Mouse (Mus musculus): Measurements from ENCODE around the gene Vegfa. TPM values are rescaled to one million over a fixed set of nuclear protein-coding genes. Genes with fewer than 3 reads are reported as not detected.
"Not testable (repeated sequence)": the region's sequence is repeated elsewhere in the genome, so short reads cannot be mapped to it uniquely, and the experiment has no call there.

Vegfa gene
- polyA plus RNA-seq, 1 experiment from 2014 or later: 4.6 TPM

GRCm38 (mm10) chr17:45994281-45994817, 37.8 kb downstream of the Vegfa start:
- WGBS: 67% methylated on average over 11 of the region's 11 CpGs
- no peak for DNase-seq (ENCODE audit: low spot score)
- H3K4me2 ChIP-seq: no peak overlapping the region
- no peaks in the 10 kb centered on the region for H3K4me1 ChIP-seq (replicated peaks; ENCODE audit: control insufficient read depth, insufficient read depth, low read length)
- H3K9ac ChIP-seq (ENCODE audit: low read depth, low read length): no peak overlapping the region
- no peak overlapping the region for H3K4me3 ChIP-seq (ENCODE audit: low read depth, low read length)
- no peak overlapping the region for H3K27ac ChIP-seq (ENCODE audit: low read depth, low read length)
- no peak; the same call in 1 of the 2 replicates for ATAC-seq (replicated peaks; ENCODE audit: low FRiP score)
- H3K27me3 ChIP-seq (replicated peaks; ENCODE audit: control insufficient read depth, insufficient read depth, low read length): no peaks in the 10 kb centered on the region; the same call in 1 of the 2 replicates
- H3K36me3 ChIP-seq (ENCODE audit: control insufficient read depth, insufficient read depth, low read length): no peaks in the 10 kb centered on the region
- no peaks in the 10 kb centered on the region for H3K9me3 ChIP-seq (ENCODE audit: control insufficient read depth, low read length)

GRCm38 (mm10) chr17:45986915-45987314, 45.3 kb downstream of the Vegfa start:
- H3K27ac ChIP-seq (ENCODE audit: low read depth, low read length): no peak overlapping the region
- no peak overlapping the region for H3K4me2 ChIP-seq
- 79% methylated on average over 3 of the region's 3 CpGs for WGBS
- H3K4me3 ChIP-seq (ENCODE audit: low read depth, low read length): no peak overlapping the region
- DNase-seq (ENCODE audit: low spot score): no peak
- H3K9me3 ChIP-seq (ENCODE audit: control insufficient read depth, low read length): no peaks in the 10 kb centered on the region
- no peaks in the 10 kb centered on the region for H3K36me3 ChIP-seq (ENCODE audit: control insufficient read depth, insufficient read depth, low read length)
- ATAC-seq (replicated peaks; ENCODE audit: low FRiP score): no peak
- no peak overlapping the region for H3K9ac ChIP-seq (ENCODE audit: low read depth, low read length)
- H3K27me3 ChIP-seq (replicated peaks; ENCODE audit: control insufficient read depth, insufficient read depth, low read length): no peaks in the 10 kb centered on the region
- H3K4me1 ChIP-seq (replicated peaks; ENCODE audit: control insufficient read depth, insufficient read depth, low read length): no peaks in the 10 kb centered on the region

- no peaks in the 10 kb centered on the region for H3K36me3 ChIP-seq (ENCODE audit: control insufficient read depth, insufficient read depth, low read length)
- ATAC-seq (replicated peaks; ENCODE audit: low FRiP score) (no peak), DNase-seq (ENCODE audit: low spot score) (no peak)
- no peaks in the 10 kb centered on the region for H3K27me3 ChIP-seq (replicated peaks; ENCODE audit: control insufficient read depth, insufficient read depth, low read length)
- H3K4me2 ChIP-seq: no peak overlapping the region
- H3K4me3 ChIP-seq (ENCODE audit: low read depth, low read length): no peak overlapping the region
- H3K9me3 ChIP-seq (ENCODE audit: control insufficient read depth, low read length): no peaks in the 10 kb centered on the region
- no peak overlapping the region for H3K9ac ChIP-seq (ENCODE audit: low read depth, low read length)
- no peak overlapping the region for H3K27ac ChIP-seq (ENCODE audit: low read depth, low read length)
- H3K4me1 ChIP-seq (replicated peaks; ENCODE audit: control insufficient read depth, insufficient read depth, low read length): no peaks in the 10 kb centered on the region
- WGBS: 84% methylated on average over 6 of the region's 6 CpGs
Observed at GRCm38 (mm10) chr17:45986374-45986773, 45.8 kb downstream of the Vegfa start.

GRCm38 (mm10) chr17:45983185-45983584, 49.0 kb downstream of the Vegfa start:
- not testable (repeated sequence) for H3K27me3 ChIP-seq (replicated peaks; ENCODE audit: control insufficient read depth, insufficient read depth, low read length); ATAC-seq (replicated peaks; ENCODE audit: low FRiP score); DNase-seq (ENCODE audit: low spot score); H3K36me3 ChIP-seq (ENCODE audit: control insufficient read depth, insufficient read depth, low read length); H3K4me1 ChIP-seq (replicated peaks; ENCODE audit: control insufficient read depth, insufficient read depth, low read length); H3K9ac ChIP-seq (ENCODE audit: low read depth, low read length); H3K4me3 ChIP-seq (ENCODE audit: low read depth, low read length); H3K27ac ChIP-seq (ENCODE audit: low read depth, low read length); H3K4me2 ChIP-seq; H3K9me3 ChIP-seq (ENCODE audit: control insufficient read depth, low read length)
- WGBS: 77% methylated on average over 1 of the region's 1 CpGs

- Histone ChIP-seq H3K27me3 (replicated peaks; ENCODE audit: control insufficient read depth, insufficient read depth, low read length) (no peaks in the 10 kb centered on the region), H3K27ac (ENCODE audit: low read depth, low read length) (no peak overlapping the region), H3K4me3 (ENCODE audit: low read depth, low read length) (no peak overlapping the region), H3K9ac (ENCODE audit: low read depth, low read length) (no peak overlapping the region), H3K4me1 (replicated peaks; ENCODE audit: control insufficient read depth, insufficient read depth, low read length) (no peaks in the 10 kb centered on the region), H3K4me2 (no peak overlapping the region), H3K36me3 (ENCODE audit: control insufficient read depth, insufficient read depth, low read length) (no peaks in the 10 kb centered on the region), H3K9me3 (ENCODE audit: control insufficient read depth, low read length) (no peaks in the 10 kb centered on the region)
- WGBS: 63% methylated on average over 1 of the region's 1 CpGs
- DNase-seq (ENCODE audit: low spot score) (no peak), ATAC-seq (replicated peaks; ENCODE audit: low FRiP score) (no peak)
Observed at GRCm38 (mm10) chr17:45981841-45982240, 50.3 kb downstream of the Vegfa start.

- H3K4me1 ChIP-seq (replicated peaks; ENCODE audit: control insufficient read depth, insufficient read depth, low read length): 0 out of 2 replicates have a peak, but pooled peaks cover 2% of the 10 kb centered on the region
- DNase-seq (ENCODE audit: low spot score) (no peak), ATAC-seq (replicated peaks; ENCODE audit: low FRiP score) (no peak)
- H3K4me3 ChIP-seq (ENCODE audit: low read depth, low read length): no peak overlapping the region
- no peaks in the 10 kb centered on the region for H3K9me3 ChIP-seq (ENCODE audit: control insufficient read depth, low read length)
- no peaks in the 10 kb centered on the region for H3K36me3 ChIP-seq (ENCODE audit: control insufficient read depth, insufficient read depth, low read length)
- H3K27me3 ChIP-seq (replicated peaks; ENCODE audit: control insufficient read depth, insufficient read depth, low read length): no peaks in the 10 kb centered on the region
- H3K4me2 ChIP-seq: no peak overlapping the region
- H3K9ac ChIP-seq (ENCODE audit: low read depth, low read length): no peak overlapping the region
- 65% methylated on average over 10 of the region's 10 CpGs for WGBS
- H3K27ac ChIP-seq (ENCODE audit: low read depth, low read length): no peak overlapping the region
Observed at GRCm38 (mm10) chr17:45979025-45979805, 53.0 kb downstream of the Vegfa start.

- no peak for DNase-seq (ENCODE audit: low spot score)
Observed at GRCm38 (mm10) chr17:45974461-45974860, 57.7 kb downstream of the Vegfa start.

GRCm38 (mm10) chr17:45973214-45973613, 59.0 kb downstream of the Vegfa start:
- H3K9me3 ChIP-seq (ENCODE audit: control insufficient read depth, low read length): no peaks in the 10 kb centered on the region
- H3K4me1 ChIP-seq (replicated peaks; ENCODE audit: control insufficient read depth, insufficient read depth, low read length): peaks cover 30% of the 10 kb centered on the region
- no peak overlapping the region for H3K4me3 ChIP-seq (ENCODE audit: low read depth, low read length)
- peak overlapping the region; percentile 30; the same call in 1 of the 2 replicates for H3K27ac ChIP-seq (ENCODE audit: low read depth, low read length)
- no peaks in the 10 kb centered on the region for H3K36me3 ChIP-seq (ENCODE audit: control insufficient read depth, insufficient read depth, low read length)
- peak; percentile 68 for ATAC-seq (replicated peaks; ENCODE audit: low FRiP score)
- no peak overlapping the region for H3K9ac ChIP-seq (ENCODE audit: low read depth, low read length)
- no peak for DNase-seq (ENCODE audit: low spot score)
- H3K27me3 ChIP-seq (replicated peaks; ENCODE audit: control insufficient read depth, insufficient read depth, low read length): no peaks in the 10 kb centered on the region
- H3K4me2 ChIP-seq: peak overlapping the region; percentile 11; the same call in 1 of the 2 replicates
- 38% methylated on average over 7 of the region's 7 CpGs for WGBS

More at GRCm38 (mm10) chr17:45974461-45974860, 57.7 kb downstream of the Vegfa start:
- no peaks in the 10 kb centered on the region for H3K36me3 ChIP-seq (ENCODE audit: control insufficient read depth, insufficient read depth, low read length)
- WGBS: 37% methylated on average over 7 of the region's 7 CpGs
- no peak for ATAC-seq (replicated peaks; ENCODE audit: low FRiP score)
- no peaks in the 10 kb centered on the region for H3K9me3 ChIP-seq (ENCODE audit: control insufficient read depth, low read length)
- 0 out of 2 replicates have a peak overlapping the region, but pooled peaks have one; percentile 13 for H3K27ac ChIP-seq (ENCODE audit: low read depth, low read length)
- no peaks in the 10 kb centered on the region for H3K27me3 ChIP-seq (replicated peaks; ENCODE audit: control insufficient read depth, insufficient read depth, low read length)
- H3K4me2 ChIP-seq: no peak overlapping the region; the same call in 1 of the 2 replicates
- H3K4me1 ChIP-seq (replicated peaks; ENCODE audit: control insufficient read depth, insufficient read depth, low read length): peaks cover 30% of the 10 kb centered on the region
- 0 out of 2 replicates have a peak overlapping the region, but pooled peaks have one; percentile 8 for H3K9ac ChIP-seq (ENCODE audit: low read depth, low read length)
- H3K4me3 ChIP-seq (ENCODE audit: low read depth, low read length): no peak overlapping the region

Measured in liver, embryonic 11.5 days (tissue).